Mouse (Mus musculus) megakaryocyte, adult 5-6 weeks (primary cell): ENCODE results near the gene Tek. TPM values are rescaled to one million over a fixed set of nuclear protein-coding genes. Genes with fewer than 3 reads are reported as not detected.
"Not testable (repeated sequence)": the region's sequence is repeated elsewhere in the genome, so short reads cannot be mapped to it uniquely, and the experiment has no call there.

ENCODE experiments used
- ATAC-seq: 2 replicates; pipeline ENCODE4 v1.8.0; 2016; ENCODE audit warnings: mild to moderate bottlenecking, inconsistent platforms; ENCODE audit not compliant: poor library complexity, severe bottlenecking
- total RNA-seq, 2 experiments: library from RNA; stranded (forward) in 1 of 2; stranded (reverse) in 1 of 2; fragments of 153-499, 151-499 nt in 1 of 2; fragments of 221-1000, 200-1000 nt in 1 of 2; gene quantifications; 2 replicates each; pipeline versions ENCODE4 v1.2.3 to v1.2.4; 2015 to 2017

The Tek gene
- total RNA-seq (2015) = not detected in 2 replicates
- total RNA-seq (2017) = not detected in 2 replicates

DNA sequence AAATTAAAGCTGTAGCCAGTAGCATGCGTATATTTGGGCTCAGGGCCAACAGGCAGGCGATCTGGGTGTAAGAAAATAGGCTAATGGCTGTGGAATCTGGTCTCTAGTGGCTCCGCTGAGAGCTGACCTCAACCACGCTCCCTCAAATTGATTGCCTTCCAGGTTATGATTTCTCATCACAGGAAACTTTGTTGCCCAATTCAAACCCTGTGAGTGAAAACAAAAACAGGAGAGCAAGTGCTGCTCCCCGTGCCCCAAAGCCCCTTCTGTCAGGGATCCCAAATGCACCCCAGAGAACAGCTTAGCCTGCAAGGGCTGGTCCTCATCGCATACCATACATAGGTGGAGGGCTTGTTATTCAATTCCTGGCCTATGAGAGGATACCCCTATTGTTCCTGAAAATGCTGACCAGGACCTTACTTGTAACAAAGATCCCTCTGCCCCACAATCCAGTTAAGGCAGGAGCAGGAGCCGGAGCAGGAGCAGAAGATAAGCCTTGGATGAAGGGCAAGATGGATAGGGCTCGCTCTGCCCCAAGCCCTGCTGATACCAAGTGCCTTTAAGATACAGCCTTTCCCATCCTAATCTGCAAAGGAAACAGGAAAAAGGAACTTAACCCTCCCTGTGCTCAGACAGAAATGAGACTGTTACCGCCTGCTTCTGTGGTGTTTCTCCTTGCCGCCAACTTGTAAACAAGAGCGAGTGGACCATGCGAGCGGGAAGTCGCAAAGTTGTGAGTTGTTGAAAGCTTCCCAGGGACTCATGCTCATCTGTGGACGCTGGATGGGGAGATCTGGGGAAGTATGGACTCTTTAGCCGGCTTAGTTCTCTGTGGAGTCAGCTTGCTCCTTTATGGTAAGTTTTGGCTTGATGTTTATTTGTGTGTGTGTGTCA, at the start of gene Tek:
Gene Tek (plus strand): TSS at position 452 of the 894 bp plus-strand sequence.
- ATAC-seq = no peak

DNA sequence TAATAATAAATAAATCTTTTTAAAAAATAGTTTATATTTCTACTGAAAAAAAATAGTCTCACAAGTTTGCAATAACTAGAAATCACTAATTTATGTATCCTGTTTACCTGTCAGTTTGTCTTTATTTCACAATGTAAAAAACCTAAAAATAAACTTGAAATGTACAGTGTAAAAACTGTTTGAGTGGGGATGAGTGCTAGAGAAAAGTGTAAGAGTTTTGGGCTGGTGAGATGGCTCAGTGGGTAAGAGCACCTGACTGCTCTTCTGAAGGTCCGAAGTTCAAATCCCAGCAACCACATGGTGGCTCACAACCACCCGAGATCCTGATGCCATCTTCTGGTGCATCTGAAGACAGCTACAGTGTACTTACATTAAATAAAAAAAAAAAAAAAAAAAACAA, 49.3 kb upstream of the Tek start:
- ATAC-seq = not testable (repeated sequence)

- no peak for ATAC-seq
Observed at GRCm38 (mm10) chr4:94691078-94691477, 48.0 kb upstream of the Tek start.

DNA sequence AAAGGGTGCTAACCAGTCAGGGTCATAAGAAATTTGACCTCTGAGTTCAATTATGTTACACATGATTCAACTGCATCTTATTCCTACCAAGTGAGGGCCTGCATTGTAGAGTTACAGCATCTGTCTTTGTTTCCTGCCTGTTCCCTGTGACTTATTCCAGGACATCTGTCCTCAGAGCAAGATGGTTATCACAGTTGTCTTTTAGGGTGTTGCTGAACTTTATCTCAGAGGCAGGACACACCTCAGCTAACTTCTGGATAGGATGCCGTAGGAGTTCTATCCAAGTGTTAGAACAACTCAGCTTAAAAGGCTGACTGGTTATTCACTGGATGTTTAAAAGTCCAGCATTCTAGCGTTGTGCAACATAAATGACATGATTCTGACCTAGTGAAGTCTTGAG, 46.9 kb upstream of the Tek start:
- ATAC-seq = no peak

GRCm38 (mm10) chr4:94696368-94696767, 42.7 kb upstream of the Tek start:
- no peak for ATAC-seq

- ATAC-seq = no peak
Observed at GRCm38 (mm10) chr4:94711002-94711401, 28.1 kb upstream of the Tek start.

DNA sequence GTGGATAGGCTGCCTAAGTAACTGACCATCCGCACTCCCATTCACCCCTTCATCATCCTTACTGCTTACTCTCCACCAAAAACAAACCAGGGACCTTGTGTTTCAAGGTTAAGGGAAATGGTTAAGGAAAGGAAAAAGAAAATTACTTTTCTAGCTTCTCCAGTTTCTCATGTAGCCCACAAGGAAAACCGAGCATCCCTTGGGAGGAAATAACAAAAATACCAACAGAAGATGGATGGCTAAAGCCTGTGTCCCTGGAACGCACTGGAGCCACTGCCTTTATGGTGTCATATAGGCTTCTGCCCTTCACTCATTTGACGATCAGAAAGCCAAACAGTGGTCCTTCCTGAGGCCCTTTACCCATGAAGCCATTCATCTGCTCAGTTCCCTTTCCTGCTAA, 27.7 kb upstream of the Tek start:
- ATAC-seq = no peak

GRCm38 (mm10) chr4:94713741-94714140, 25.3 kb upstream of the Tek start:
- ATAC-seq = no peak

GRCm38 (mm10) chr4:94715166-94715565, 23.9 kb upstream of the Tek start:
- ATAC-seq = no peak

DNA sequence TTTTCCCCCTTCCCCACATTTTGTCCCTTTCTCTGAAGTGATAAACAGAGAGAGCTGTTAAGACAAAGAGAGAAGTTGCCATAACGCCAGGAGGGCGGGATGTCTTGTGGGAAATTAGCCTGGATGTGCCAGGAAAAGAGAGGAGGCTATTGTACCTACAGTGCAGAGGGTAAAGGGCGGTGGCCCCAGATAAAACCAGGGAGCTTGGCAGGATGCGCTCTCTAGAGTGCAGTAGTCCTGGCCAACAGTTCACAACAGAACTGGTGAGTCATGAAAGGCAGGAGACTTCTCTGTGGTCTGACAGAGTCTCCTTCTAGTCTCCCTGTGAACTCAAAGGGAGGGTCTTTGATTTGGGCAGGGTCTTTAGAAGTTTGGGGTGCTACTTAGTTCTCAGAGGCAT, 13.3 kb upstream of the Tek start:
- no peak for ATAC-seq

- ATAC-seq = no peak
Observed at GRCm38 (mm10) chr4:94732721-94733120, 6.4 kb upstream of the Tek start.

DNA sequence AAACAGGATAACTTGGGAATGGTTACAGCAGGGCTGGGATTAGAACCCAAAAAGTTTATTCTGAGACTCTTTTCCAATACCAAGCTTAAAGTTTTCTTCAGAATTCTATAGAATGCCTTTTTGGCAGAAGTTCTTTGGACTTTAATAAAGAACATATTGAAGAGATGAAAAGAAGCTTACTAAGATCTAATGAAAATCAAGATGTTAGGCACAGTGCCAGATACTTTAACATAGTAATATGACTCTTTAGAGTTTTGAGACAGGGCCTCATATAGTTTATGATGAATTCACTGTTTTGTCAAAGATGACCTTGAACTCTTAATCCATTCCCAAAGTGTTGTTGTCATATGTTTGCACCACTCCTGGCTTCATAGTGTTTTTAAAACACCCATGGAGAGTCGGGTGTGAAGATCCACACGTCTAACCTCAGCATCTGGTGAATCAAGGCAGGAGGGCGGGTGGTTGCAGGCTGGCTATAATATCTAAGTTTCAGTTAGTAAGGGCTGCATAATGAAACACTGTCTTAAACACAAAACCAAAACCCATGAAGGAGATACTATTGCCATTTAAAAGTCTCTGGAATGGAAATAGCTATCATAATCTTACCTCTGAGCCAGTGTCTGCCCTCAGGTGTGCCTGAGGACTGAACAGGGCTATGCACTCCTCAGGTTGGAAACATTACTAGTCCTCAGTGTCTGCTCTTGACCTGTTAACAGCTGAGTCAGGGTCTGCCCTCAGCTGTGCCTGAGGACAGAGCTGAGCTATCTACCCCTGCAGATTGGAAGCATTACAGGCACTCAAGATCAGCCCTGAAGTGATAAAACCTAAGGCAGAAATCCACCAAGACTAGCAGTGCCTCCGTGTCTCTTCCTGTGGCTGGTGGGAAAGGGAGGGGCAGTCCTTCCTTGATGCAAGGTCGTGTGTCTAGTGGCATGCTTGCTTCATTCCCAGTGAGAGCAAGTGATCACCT, 1.5 kb upstream of the Tek start:
- no peak for ATAC-seq

GRCm38 (mm10) chr4:94741824-94742223, 2.7 kb downstream of the Tek start:
- no peak for ATAC-seq

DNA sequence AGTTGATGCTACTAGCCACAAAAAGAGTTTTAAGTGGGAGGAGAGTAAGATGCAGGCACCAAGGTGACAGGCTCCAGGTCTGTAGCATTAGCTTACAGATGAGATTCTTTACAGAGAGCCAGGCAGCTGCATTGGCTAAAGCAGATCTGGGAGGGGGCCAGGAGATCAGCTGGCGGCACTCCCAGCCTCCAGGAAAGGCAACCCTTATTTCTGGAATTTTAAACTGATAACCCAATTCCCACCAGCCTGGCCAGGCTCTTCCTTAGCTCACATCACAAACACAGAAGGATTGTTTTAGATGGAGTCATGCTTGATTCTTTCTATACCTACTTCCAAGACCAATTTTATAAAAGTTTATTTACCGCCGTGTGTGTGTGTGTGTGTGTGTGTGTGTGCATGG, 6.7 kb downstream of the Tek start:
- no peak for ATAC-seq

GRCm38 (mm10) chr4:94746387-94746811, 7.3 kb downstream of the Tek start:
- no peak for ATAC-seq

- no peak for ATAC-seq
Observed at GRCm38 (mm10) chr4:94747338-94747737, 8.2 kb downstream of the Tek start.

GRCm38 (mm10) chr4:94752512-94752911, 13.4 kb downstream of the Tek start:
- ATAC-seq = no peak

DNA sequence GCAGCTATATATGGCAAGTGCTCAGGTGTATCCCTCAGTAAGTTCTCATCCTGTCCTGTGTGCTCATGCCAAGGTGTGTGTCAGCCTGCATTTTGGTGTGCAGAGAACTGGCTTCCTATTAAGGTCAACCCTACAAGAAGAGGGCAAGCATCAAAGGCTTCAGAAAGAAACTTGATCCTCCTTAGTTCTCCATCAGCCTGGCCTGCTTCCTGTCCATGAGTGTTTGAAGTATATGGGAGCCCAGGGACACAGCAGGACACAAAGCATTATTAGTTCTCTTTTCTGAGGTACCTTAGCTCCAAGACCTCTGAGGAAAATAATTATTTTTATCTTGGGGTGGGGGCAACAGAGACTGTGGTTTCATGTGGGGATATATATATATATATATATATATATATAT, 26.1 kb downstream of the Tek start:
- ATAC-seq = no peak

DNA sequence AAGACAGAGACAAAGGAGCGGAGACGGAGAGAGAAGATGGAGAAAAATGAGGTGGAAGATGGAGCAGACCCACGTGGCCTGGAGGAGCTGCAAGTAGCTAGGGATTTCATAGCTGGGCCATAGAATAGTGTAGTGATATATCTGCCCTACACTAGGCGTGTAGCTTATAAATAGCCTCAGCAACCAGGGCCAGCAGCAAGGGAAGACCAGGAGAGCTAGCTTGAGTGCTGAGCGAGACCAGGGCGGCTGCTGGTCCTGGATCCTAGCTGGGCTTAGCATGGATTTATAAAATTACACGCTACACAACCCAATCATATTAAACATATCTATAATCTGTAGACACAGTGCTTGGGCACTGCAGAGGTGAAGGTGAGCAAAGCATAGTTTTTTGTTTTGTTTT, 27.1 kb downstream of the Tek start:
- no peak for ATAC-seq

DNA sequence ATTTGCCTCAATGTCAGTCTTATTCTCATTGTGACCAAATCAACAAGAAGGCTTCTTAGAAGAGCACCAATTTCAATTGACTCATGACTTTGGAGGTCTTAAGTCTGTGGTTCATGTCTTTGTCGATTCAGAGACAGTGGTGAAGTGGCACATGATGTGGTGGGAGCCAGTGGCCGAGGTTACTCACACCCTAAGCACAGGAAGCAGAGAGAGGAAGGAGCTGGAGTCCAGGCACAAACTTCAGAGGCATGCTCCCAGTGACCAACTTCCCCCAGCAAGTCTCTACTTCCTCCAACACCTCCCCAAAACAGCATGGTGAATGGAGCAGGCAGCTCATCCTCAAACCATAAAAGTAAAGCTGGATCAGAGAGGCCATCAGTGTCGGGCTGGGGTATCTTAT, 29.5 kb downstream of the Tek start:
- ATAC-seq = peak; percentile 40

- ATAC-seq = no peak
Observed at GRCm38 (mm10) chr4:94781043-94781442, 42.0 kb downstream of the Tek start.

DNA sequence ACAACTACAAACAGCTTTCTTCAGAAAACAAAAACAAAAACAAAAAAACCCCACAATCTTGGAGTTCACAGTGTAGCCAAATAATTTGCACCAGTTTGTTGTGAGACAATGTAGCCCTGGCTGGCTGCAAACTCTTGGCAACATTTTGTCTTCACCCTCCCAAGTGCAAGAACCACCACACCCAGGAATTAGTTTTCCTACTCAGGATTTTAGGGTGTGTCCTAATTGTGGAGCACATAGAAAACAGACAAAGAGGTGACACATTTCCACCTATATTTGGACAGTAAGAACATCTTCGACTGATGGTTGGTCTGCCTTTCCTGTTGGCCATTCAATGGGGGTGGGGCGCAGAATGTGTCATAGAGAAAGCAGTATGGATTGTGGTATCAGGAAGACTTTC, 46.8 kb downstream of the Tek start:
- ATAC-seq = no peak
